Mouse (Mus musculus): ENCODE data around the gene Pigq. TPM values are rescaled to one million over a fixed set of nuclear protein-coding genes. Genes with fewer than 3 reads are reported as not detected.

The Pigq gene
- polyA plus RNA-seq, 1 experiment = 170 TPM

GRCm38 (mm10) chr17:25956201-25956600, 11.5 kb upstream of the Pigq start:
- WGBS = 11% methylated on average over 7 of the region's 7 CpGs

GRCm38 (mm10) chr17:25955736-25956135, 11.0 kb upstream of the Pigq start:
- WGBS = 11% methylated on average over 3 of the region's 3 CpGs
- peak overlapping the region; percentile 68 for H3K27ac ChIP-seq (ENCODE audit: insufficient read depth, low read length)
- no peak for DNase-seq
- no peak overlapping the region for H3K4me3 ChIP-seq (replicated peaks; ENCODE audit: insufficient read depth, low read depth, low read length)
- TF ChIP-seq POLR2A (IDR thresholded peaks at IDR 0.05; ENCODE audit: borderline replicate concordance, insufficient read depth, low read length) (no peak), CTCF (IDR thresholded peaks at IDR 0.05; ENCODE audit: borderline replicate concordance, insufficient read depth, low read depth, low read length) (no peak)
- H3K27me3 ChIP-seq (ENCODE audit: control insufficient read depth, insufficient read depth, low read length) = no peaks in the 10 kb centered on the region
- peaks cover 74% of the 10 kb centered on the region for H3K4me1 ChIP-seq (ENCODE audit: control insufficient read depth, insufficient read depth, low read length)

More at GRCm38 (mm10) chr17:25956201-25956600, 11.5 kb upstream of the Pigq start:
- TF ChIP-seq CTCF (IDR thresholded peaks at IDR 0.05; ENCODE audit: borderline replicate concordance, insufficient read depth, low read depth, low read length) (no peak), POLR2A (IDR thresholded peaks at IDR 0.05; ENCODE audit: borderline replicate concordance, insufficient read depth, low read length) (0 out of 2 replicates have a peak, but pooled peaks have one; percentile 16)
- no peaks in the 10 kb centered on the region for H3K27me3 ChIP-seq (ENCODE audit: control insufficient read depth, insufficient read depth, low read length)
- no peak overlapping the region for H3K4me3 ChIP-seq (replicated peaks; ENCODE audit: insufficient read depth, low read depth, low read length)
- H3K27ac ChIP-seq (ENCODE audit: insufficient read depth, low read length) = peak overlapping the region; percentile 68
- peaks cover 74% of the 10 kb centered on the region for H3K4me1 ChIP-seq (ENCODE audit: control insufficient read depth, insufficient read depth, low read length)
- peak; percentile 84 to 93 for DNase-seq

GRCm38 (mm10) chr17:25954671-25955070, 9.9 kb upstream of the Pigq start:
- Histone ChIP-seq H3K4me3 (replicated peaks; ENCODE audit: insufficient read depth, low read depth, low read length) (no peak overlapping the region), H3K27ac (ENCODE audit: insufficient read depth, low read length) (no peak overlapping the region), H3K27me3 (ENCODE audit: control insufficient read depth, insufficient read depth, low read length) (no peaks in the 10 kb centered on the region), H3K4me1 (ENCODE audit: control insufficient read depth, insufficient read depth, low read length) (peaks cover 72% of the 10 kb centered on the region)
- DNase-seq = no peak
- no peak for TF ChIP-seq POLR2A (IDR thresholded peaks at IDR 0.05; ENCODE audit: borderline replicate concordance, insufficient read depth, low read length)
- no peak for TF ChIP-seq CTCF (IDR thresholded peaks at IDR 0.05; ENCODE audit: borderline replicate concordance, insufficient read depth, low read depth, low read length)
- 93% methylated on average over 2 of the region's 2 CpGs for WGBS

GRCm38 (mm10) chr17:25953161-25953560, 8.4 kb upstream of the Pigq start:
- 21% methylated on average over 5 of the region's 5 CpGs for WGBS
- Histone ChIP-seq H3K4me3 (replicated peaks; ENCODE audit: insufficient read depth, low read depth, low read length) (no peak overlapping the region), H3K4me1 (ENCODE audit: control insufficient read depth, insufficient read depth, low read length) (peaks cover 59% of the 10 kb centered on the region), H3K27ac (ENCODE audit: insufficient read depth, low read length) (peak overlapping the region; percentile 52), H3K27me3 (ENCODE audit: control insufficient read depth, insufficient read depth, low read length) (no peaks in the 10 kb centered on the region)
- DNase-seq = peak; percentile 72 to 80
- TF ChIP-seq CTCF (IDR thresholded peaks at IDR 0.05; ENCODE audit: borderline replicate concordance, insufficient read depth, low read depth, low read length) (no peak), POLR2A (IDR thresholded peaks at IDR 0.05; ENCODE audit: borderline replicate concordance, insufficient read depth, low read length) (peak; percentile 41; the same call in 1 of the 2 replicates)

GRCm38 (mm10) chr17:25951803-25952623, 7.3 kb upstream of the Pigq start, which contains the start of gene A930017K11Rik:
Gene A930017K11Rik, minus strand, starts transcription at chr17:25952565.
- Histone ChIP-seq H3K4me3 (replicated peaks; ENCODE audit: insufficient read depth, low read depth, low read length) (peak within 1 kb of the TSS; percentile 77), H3K27me3 (ENCODE audit: control insufficient read depth, insufficient read depth, low read length) (no peaks in the 10 kb centered on the region), H3K27ac (ENCODE audit: insufficient read depth, low read length) (peak within 1 kb of the TSS; percentile 52), H3K4me1 (ENCODE audit: control insufficient read depth, insufficient read depth, low read length) (peaks cover 48% of the 10 kb centered on the region)
- 2% methylated on average over 57 of the region's 58 CpGs for WGBS
- TF ChIP-seq CTCF (IDR thresholded peaks at IDR 0.05; ENCODE audit: borderline replicate concordance, insufficient read depth, low read depth, low read length) (no peak), POLR2A (IDR thresholded peaks at IDR 0.05; ENCODE audit: borderline replicate concordance, insufficient read depth, low read length) (0 out of 2 replicates have a peak, but pooled peaks have one; percentile 34)
- DNase-seq = peak; percentile 54 to 61

- Histone ChIP-seq H3K4me3 (replicated peaks; ENCODE audit: insufficient read depth, low read depth, low read length) (peak overlapping the region; percentile 77), H3K27me3 (ENCODE audit: control insufficient read depth, insufficient read depth, low read length) (no peaks in the 10 kb centered on the region), H3K4me1 (ENCODE audit: control insufficient read depth, insufficient read depth, low read length) (peaks cover 41% of the 10 kb centered on the region), H3K27ac (ENCODE audit: insufficient read depth, low read length) (peak overlapping the region; percentile 52)
- TF ChIP-seq CTCF (IDR thresholded peaks at IDR 0.05; ENCODE audit: borderline replicate concordance, insufficient read depth, low read depth, low read length) (no peak), POLR2A (IDR thresholded peaks at IDR 0.05; ENCODE audit: borderline replicate concordance, insufficient read depth, low read length) (no peak)
- 2% methylated on average over 33 of the region's 33 CpGs for WGBS
- peak in 1 of 2 experiments; percentile 65 for DNase-seq
Observed at GRCm38 (mm10) chr17:25951225-25951802, 6.6 kb upstream of the Pigq start.

- Histone ChIP-seq H3K4me3 (replicated peaks; ENCODE audit: insufficient read depth, low read depth, low read length) (peak overlapping the region; percentile 77), H3K27ac (ENCODE audit: insufficient read depth, low read length) (peak overlapping the region; percentile 52; the same call in 1 of the 2 replicates), H3K27me3 (ENCODE audit: control insufficient read depth, insufficient read depth, low read length) (no peaks in the 10 kb centered on the region), H3K4me1 (ENCODE audit: control insufficient read depth, insufficient read depth, low read length) (peaks cover 39% of the 10 kb centered on the region)
- DNase-seq = no peak
- TF ChIP-seq CTCF (IDR thresholded peaks at IDR 0.05; ENCODE audit: borderline replicate concordance, insufficient read depth, low read depth, low read length) = no peak
- TF ChIP-seq POLR2A (IDR thresholded peaks at IDR 0.05; ENCODE audit: borderline replicate concordance, insufficient read depth, low read length) = no peak
- WGBS = 4% methylated on average over 3 of the region's 3 CpGs
Observed at GRCm38 (mm10) chr17:25950706-25951105, 6.0 kb upstream of the Pigq start.
